23 mouse cellular contexts compared by ENCODE assay signal in genomic region chr16:20422938-20423730, GRCm38 (mm10). TPM values are rescaled to one million over a fixed set of nuclear protein-coding genes. Genes with fewer than 3 reads are reported as not detected.
DNase-seq lines count a peak whose midpoint lies in the region; ATAC-seq and TF ChIP-seq lines count a peak whose summit lies in the region.
"Had no signal": no experiment of that assay in that cellular context is flagged by ENCODE, and none has a peak within 500 bp of the region (broad histone marks: within the 10 kb centered on the region; RNA-seq: fewer than 3 reads in every experiment).

No protein-coding gene starts in this region.

- no peak overlapping the region for H3K4me3 ChIP-seq in heart, embryonic 11.5 days (ENCODE audit: low read depth, low read length)
- H3K4me3 ChIP-seq in heart, adult 2 months: no peak overlapping the region
- no peak overlapping the region for H3K4me3 ChIP-seq in MEL (ENCODE audit: control insufficient read depth in 1 of 2, insufficient read depth in 1 of 2, low read depth in 2 of 2, low read length in 2 of 2)
- no peak overlapping the region for H3K4me3 ChIP-seq in liver, postnatal 0 days (ENCODE audit: low read depth, low read length)
- H3K4me3 ChIP-seq: forebrain, embryonic 12.5 days; hindbrain, embryonic 15.5 days; limb, embryonic 12.5 days; midbrain, embryonic 12.5 days; neural tube, embryonic 12.5 days had no signal

- TF ChIP-seq RAD21 in MEL (IDR thresholded peaks at IDR 0.05; ENCODE audit: low read depth, low read length): no peak

- H3K4me2 ChIP-seq in heart, embryonic 11.5 days: peak overlapping the region; percentile 47
- H3K4me2 ChIP-seq in liver, postnatal 0 days (ENCODE audit: low read depth, low read length): peak overlapping the region; percentile 6
- H3K4me2 ChIP-seq: forebrain, embryonic 12.5 days; limb, embryonic 12.5 days; midbrain, embryonic 12.5 days; neural tube, embryonic 12.5 days had no signal

- H3K9ac ChIP-seq in heart, embryonic 11.5 days (ENCODE audit: low read depth, low read length): no peak overlapping the region
- no peak overlapping the region for H3K9ac ChIP-seq in heart, adult 2 months (ENCODE audit: low read depth, low read length)
- H3K9ac ChIP-seq in MEL (ENCODE audit: control insufficient read depth, low read depth, low read length, poor library complexity, severe bottlenecking): no peak overlapping the region
- no peak overlapping the region for H3K9ac ChIP-seq in liver, postnatal 0 days (replicated peaks)
- H3K9ac ChIP-seq: forebrain, embryonic 12.5 days; hindbrain, embryonic 15.5 days; limb, embryonic 12.5 days; lung, embryonic 14.5 days; midbrain, embryonic 12.5 days; neural tube, embryonic 12.5 days had no signal

- TF ChIP-seq POLR2A in heart, adult 2 months (IDR thresholded peaks at IDR 0.05; ENCODE audit: insufficient read depth, low read depth, low read length): no peak
- TF ChIP-seq POLR2A in MEL (IDR thresholded peaks at IDR 0.05; ENCODE audit: control insufficient read depth in 1 of 2, insufficient read depth in 1 of 2, low read depth in 1 of 2, low read length in 2 of 2, poor library complexity in 1 of 2): no peak

- H3K4me1 ChIP-seq in heart, embryonic 11.5 days (ENCODE audit: control insufficient read depth, insufficient read depth, low read length): peaks cover 12% of the 10 kb centered on the region
- H3K4me1 ChIP-seq in heart, adult 2 months (ENCODE audit: control insufficient read depth, insufficient read depth, low read length): peaks cover 3% of the 10 kb centered on the region; the same call in 1 of the 2 replicates
- H3K4me1 ChIP-seq in MEL (ENCODE audit: control insufficient read depth in 1 of 2, insufficient read depth in 2 of 2, low read length in 2 of 2): peaks cover 5 to 14% of the 10 kb centered on the region in 2 experiments; a peak in 3 of 4 replicates
- H3K4me1 ChIP-seq in liver, postnatal 0 days (ENCODE audit: insufficient read depth): peaks cover 13% of the 10 kb centered on the region

- peaks cover 9% of the 10 kb centered on the region for H3K79me2 ChIP-seq in heart, adult 2 months (replicated peaks; ENCODE audit: control insufficient read depth, insufficient read depth, low read length)
- peaks cover 7% of the 10 kb centered on the region for H3K79me2 ChIP-seq in MEL (ENCODE audit: control insufficient read depth, insufficient read depth, low read length, poor library complexity)

- no peaks in the 10 kb centered on the region for H3K27me3 ChIP-seq in heart, embryonic 11.5 days (ENCODE audit: control insufficient read depth, insufficient read depth, low read length)
- no peaks in the 10 kb centered on the region for H3K27me3 ChIP-seq in heart, adult 2 months (ENCODE audit: control insufficient read depth, insufficient read depth, low read length)
- no peaks in the 10 kb centered on the region for H3K27me3 ChIP-seq in MEL (ENCODE audit: control insufficient read depth in 1 of 2, insufficient read depth in 2 of 2, low read length in 2 of 2)
- no peaks in the 10 kb centered on the region for H3K27me3 ChIP-seq in liver, postnatal 0 days (ENCODE audit: insufficient read depth, low read length)
- H3K27me3 ChIP-seq: forebrain, embryonic 12.5 days; hindbrain, embryonic 15.5 days; limb, embryonic 12.5 days; midbrain, embryonic 12.5 days; neural tube, embryonic 12.5 days had no signal

- no peaks in the 10 kb centered on the region for H3K9me3 ChIP-seq in heart, embryonic 11.5 days (replicated peaks; ENCODE audit: control insufficient read depth, low read length)
- H3K9me3 ChIP-seq in MEL (replicated peaks; ENCODE audit: insufficient read depth, low read length): no peaks in the 10 kb centered on the region
- no peaks in the 10 kb centered on the region for H3K9me3 ChIP-seq in liver, postnatal 0 days (ENCODE audit: low read length)
- H3K9me3 ChIP-seq: forebrain, embryonic 12.5 days; hindbrain, embryonic 15.5 days; limb, embryonic 12.5 days; midbrain, embryonic 12.5 days; neural tube, embryonic 12.5 days had no signal

- 0 out of 2 replicates have a peak, but pooled peaks cover 3% of the 10 kb centered on the region for H3K36me3 ChIP-seq in heart, embryonic 11.5 days (ENCODE audit: control insufficient read depth, insufficient read depth, low read length)
- H3K36me3 ChIP-seq in heart, adult 2 months (ENCODE audit: control insufficient read depth, insufficient read depth, low read length): peaks cover 13% of the 10 kb centered on the region
- peaks cover 0 to 17% of the 10 kb centered on the region in 2 experiments; a peak in 2 of 4 replicates for H3K36me3 ChIP-seq in MEL (ENCODE audit: control insufficient read depth in 1 of 2, insufficient read depth in 2 of 2, low read length in 2 of 2)
- H3K36me3 ChIP-seq in liver, postnatal 0 days (replicated peaks; ENCODE audit: insufficient read depth, low read length): peaks cover 3% of the 10 kb centered on the region; the same call in 1 of the 2 replicates

- intact Hi-C loops in heart, adult 2 months (cut with DNase I): loop anchor here (10.0 kb wide), 1 partner anchor 308 kb away; no protein-coding TSS in a partner anchor

- WGBS in heart, embryonic 11.5 days (ENCODE audit: insufficient replicate concordance): 63% methylated on average over 6 of the region's 6 CpGs
- WGBS in heart, adult 2 months: 66% methylated on average over 6 of the region's 6 CpGs
- 58% methylated on average over 6 of the region's 6 CpGs for WGBS in liver, postnatal 0 days (ENCODE audit: insufficient replicate concordance)

- no peak for TF ChIP-seq CTCF in heart, adult 2 months (IDR thresholded peaks at IDR 0.05)
- TF ChIP-seq CTCF in MEL (IDR thresholded peaks at IDR 0.05 in 2 of 3, conservative IDR thresholded peaks at IDR 0.05 in 1 of 3; ENCODE audit: control insufficient read depth in 1 of 3, insufficient read depth in 1 of 3, low read depth in 2 of 3, low read length in 3 of 3, poor library complexity in 1 of 3, severe bottlenecking in 1 of 3): no peak
- TF ChIP-seq CTCF in liver, postnatal 0 days (IDR thresholded peaks at IDR 0.05; ENCODE audit: low read depth): no peak

- DNase-seq in heart, adult 2 months: no peak
- DNase-seq in MEL (ENCODE audit: low read depth, low spot score) (peak; percentile 53), liver (peak; percentile 38)
- DNase-seq in liver, postnatal 0 days: no peak
- no peak for DNase-seq in right cerebral cortex, postnatal 4 days
- DNase-seq in right cerebral cortex, adult 18-20 months: no peak
- DNase-seq: adrenal gland, postnatal 10 days; cerebellum, adult 11-12 months; cerebellum, postnatal 25 days; embryo, embryonic 11 days; gastrocnemius, postnatal 14 days; kidney, adult 11 months; lung, postnatal 4 days; spleen, adult 18-20 months; thymus, postnatal 36 days had no signal

- TF ChIP-seq EP300 in heart, adult 2 months (IDR thresholded peaks at IDR 0.05; ENCODE audit: insufficient read depth, low read depth, low read length): no peak
- peak in 1 of 2 experiments; percentile 63; a peak in 2 of 4 replicates for TF ChIP-seq EP300 in MEL (IDR thresholded peaks at IDR 0.05; ENCODE audit: low read depth in 1 of 2, low read length in 2 of 2)
- TF ChIP-seq EP300 in liver, postnatal 0 days (IDR thresholded peaks at IDR 0.05; ENCODE audit: low read depth): peak; percentile 70

- no peak overlapping the region for H3K27ac ChIP-seq in heart, embryonic 11.5 days (ENCODE audit: low read depth, low read length)
- H3K27ac ChIP-seq in heart, adult 2 months: no peak overlapping the region
- H3K27ac ChIP-seq in MEL (ENCODE audit: control insufficient read depth, low read depth, low read length): peak overlapping the region; percentile 1; the same call in 1 of the 2 replicates
- H3K27ac ChIP-seq in liver, postnatal 0 days (ENCODE audit: low read depth): no peak overlapping the region
- H3K27ac ChIP-seq: forebrain, embryonic 12.5 days; hindbrain, embryonic 15.5 days; limb, embryonic 12.5 days; midbrain, embryonic 12.5 days; neural tube, embryonic 12.5 days had no signal

- ATAC-seq in heart, embryonic 11.5 days (replicated peaks; ENCODE audit: insufficient number of reproducible peaks, low FRiP score, low TSS enrichment): no peak
- ATAC-seq in liver, postnatal 0 days: no peak
- ATAC-seq: activated CD4-positive, CD25-positive, alpha-beta regulatory T cell, adult 4 months had no signal

TF ChIP-seq in MEL, 35 proteins besides CTCF, POLR2A, EP300 and RAD21:
- peak; percentile 34; the same call in 1 of the 2 replicates for TF ChIP-seq GATA1 (IDR thresholded peaks at IDR 0.05; ENCODE audit: low read depth, low read length)
- peak; percentile 40; the same call in 1 of the 2 replicates for TF ChIP-seq TCF12 (IDR thresholded peaks at IDR 0.05; ENCODE audit: low read depth, low read length)
- no peak for TF ChIP-seq TBP (IDR thresholded peaks at IDR 0.05; ENCODE audit: low read depth, low read length)
- peak; percentile 42; the same call in 1 of the 2 replicates for TF ChIP-seq ETS1 (IDR thresholded peaks at IDR 0.05; ENCODE audit: low read depth, low read length)
- TF ChIP-seq BHLHE40 (IDR thresholded peaks at IDR 0.05; ENCODE audit: borderline replicate concordance, low read depth, low read length): no peak
- TF ChIP-seq MXI1 (IDR thresholded peaks at IDR 0.05; ENCODE audit: low read depth, low read length): peak; percentile 38; the same call in 1 of the 2 replicates
- TF ChIP-seq TAL1 (IDR thresholded peaks at IDR 0.05; ENCODE audit: low read length): peak; percentile 29; the same call in 1 of the 2 replicates

RNA-seq across cellular contexts. Expression of gene Abcc5, which starts 3.1 kb away (rescaled TPM):
- 54.6 and 66.1 TPM in 2 replicates for polyA plus RNA-seq in heart, embryonic 11.5 days (2014; fragmentation: Nextera tagmentation; extraction: Ambion mirVana)
- 10 to 100 TPM; 22.6 to 25.6 TPM for total RNA-seq in heart, adult 2 months (2021)
- 61.4 and 95.6 TPM in 2 replicates for polyA plus RNA-seq in heart, adult 2 months (2012; rRNA removed)
- total RNA-seq in MEL (2012; rRNA removed): 16.4 and 17.6 TPM in 2 replicates
- polyA plus RNA-seq in MEL (2012; ENCODE audit: insufficient read depth in 1 of 2, insufficient read length in 2 of 2, low read depth in 1 of 2, low replicate concordance in 2 of 2, missing spikeins in 1 of 2): 10 to 100 TPM in 1 of 2 experiments, not detected in 1; 31.7 TPM
- 9.0 and 9.5 TPM in 2 replicates for polyA plus RNA-seq in liver, postnatal 0 days (2015; fragmentation: Nextera tagmentation; extraction: Ambion mirVana)

Comparison
In these comparisons a context has a peak if more than half of its experiments do, and no peak if none do; other contexts are left out.
1. DNase-seq: peak in MEL (single experiment) and liver (single experiment); none in heart, adult 2 months (0 of 2), liver, postnatal 0 days (single experiment), right cerebral cortex, postnatal 4 days (single experiment) and right cerebral cortex, adult 18-20 months (single experiment).